In genomic region chr4:44107339-44107738, GRCm38 (mm10) we compare ENCODE assay signal across 9 mouse cellular contexts. TPM values are rescaled to one million over a fixed set of nuclear protein-coding genes. Genes with fewer than 3 reads are reported as not detected.
DNase-seq lines count a peak whose midpoint lies in the region; ATAC-seq lines count a peak whose summit lies in the region.
"Had no signal": no experiment of that assay in that cellular context is flagged by ENCODE, and none has a peak within 500 bp of the region (broad histone marks: within the 10 kb centered on the region; RNA-seq: fewer than 3 reads in every experiment).

No protein-coding gene starts in this region.

- no peak overlapping the region for H3K9ac ChIP-seq in kidney, embryonic 15.5 days

- H3K4me3 ChIP-seq in kidney, embryonic 15.5 days (replicated peaks), result no peak overlapping the region
- H3K4me3 ChIP-seq in forebrain, embryonic 10.5 days, result no peak overlapping the region

- peak overlapping the region; percentile 49; the same call in 1 of the 2 replicates for H3K4me2 ChIP-seq in kidney, embryonic 15.5 days

- no peak for ATAC-seq in kidney, embryonic 15.5 days (replicated peaks; ENCODE audit: low FRiP score)
- ATAC-seq in megakaryocyte progenitor cell, adult 5-6 weeks (replicated peaks; ENCODE audit: poor library complexity), result 0 out of 2 replicates have a peak, but pooled peaks have one; percentile 29

- no peaks in the 10 kb centered on the region for H3K27me3 ChIP-seq in kidney, embryonic 15.5 days
- peaks cover 11% of the 10 kb centered on the region for H3K27me3 ChIP-seq in forebrain, embryonic 10.5 days (ENCODE audit: poor library complexity, severe bottlenecking)

- H3K9me3 ChIP-seq in kidney, embryonic 15.5 days (replicated peaks), result no peaks in the 10 kb centered on the region
- H3K9me3 ChIP-seq in forebrain, embryonic 10.5 days, result no peaks in the 10 kb centered on the region

- peak; percentile 24 for DNase-seq in gastrocnemius, postnatal 25 days
- no peak for DNase-seq in gastrocnemius, postnatal 4 days (ENCODE audit: low spot score in 2 of 2)
- DNase-seq in heart, adult 8-10 months (ENCODE audit: low spot score), result peak; percentile 10
- no peak for DNase-seq in frontal cortex, postnatal 10 days (ENCODE audit: low spot score in 2 of 2)
- no peak for DNase-seq in forebrain, embryonic 10.5 days (ENCODE audit: extremely low spot score, low spot score)
- DNase-seq in cerebellum, adult 11-12 months, result no peak
- DNase-seq: gastrocnemius, postnatal 36 days had no signal

- no peaks in the 10 kb centered on the region for H3K36me3 ChIP-seq in kidney, embryonic 15.5 days
- H3K36me3 ChIP-seq in forebrain, embryonic 10.5 days (replicated peaks), result no peaks in the 10 kb centered on the region

- WGBS in kidney, embryonic 15.5 days, result 31% methylated on average over 6 of the region's 6 CpGs
- WGBS in forebrain, embryonic 10.5 days, result 56% methylated on average over 6 of the region's 6 CpGs

- peaks cover 46% of the 10 kb centered on the region for H3K4me1 ChIP-seq in kidney, embryonic 15.5 days
- H3K4me1 ChIP-seq in forebrain, embryonic 10.5 days, result peaks cover 34% of the 10 kb centered on the region

- peak overlapping the region; percentile 82; the same call in 1 of the 2 replicates for H3K27ac ChIP-seq in kidney, embryonic 15.5 days
- H3K27ac ChIP-seq in forebrain, embryonic 10.5 days, result no peak overlapping the region

RNA-seq across cellular contexts. Expression of gene Gne, which starts 23.4 kb away (rescaled TPM):
- total RNA-seq in gastrocnemius, postnatal 25 days (2021), result 10 to 100 TPM in 1 of 2 experiments, 1 to 10 TPM in 1; 8.9 to 15.0 TPM
- total RNA-seq in gastrocnemius, postnatal 4 days (2021), result 10 to 100 TPM; 23.6 to 31.2 TPM
- total RNA-seq in heart, adult 8-10 months (2022), result 10 to 100 TPM; 27.6 to 37.9 (median 30.9) TPM
- polyA plus RNA-seq in kidney, embryonic 15.5 days (2015; fragmentation: Nextera tagmentation; extraction: Ambion mirVana), result 22.5 and 25.3 TPM in 2 replicates
- total RNA-seq in megakaryocyte progenitor cell, adult 5-6 weeks (2015), result 24.5 and 28.2 TPM in 2 replicates
- 32.7 and 33.6 TPM in 2 replicates for total RNA-seq in megakaryocyte progenitor cell, adult 5-6 weeks (2017)
- polyA plus RNA-seq in forebrain, embryonic 10.5 days (2016; fragmentation: Nextera tagmentation; extraction: Ambion mirVana), result 18.0 and 19.2 TPM in 2 replicates

Comparison
In these comparisons a context has a peak if more than half of its experiments do, and no peak if none do; other contexts are left out.
1. DNase-seq: peak in gastrocnemius, postnatal 25 days (single experiment) and heart, adult 8-10 months (single experiment); none in gastrocnemius, postnatal 4 days (0 of 2), frontal cortex, postnatal 10 days (0 of 2), forebrain, embryonic 10.5 days (single experiment) and cerebellum, adult 11-12 months (single experiment).